Mouse (Mus musculus): ENCODE measurements at regions not wholly inside any gene's neighbourhood (a gene's known extent, or its start where the extent isn't known, plus 50 kb on each side); places are given as distances from the start of the nearest gene placed in this dataset.

DNA sequence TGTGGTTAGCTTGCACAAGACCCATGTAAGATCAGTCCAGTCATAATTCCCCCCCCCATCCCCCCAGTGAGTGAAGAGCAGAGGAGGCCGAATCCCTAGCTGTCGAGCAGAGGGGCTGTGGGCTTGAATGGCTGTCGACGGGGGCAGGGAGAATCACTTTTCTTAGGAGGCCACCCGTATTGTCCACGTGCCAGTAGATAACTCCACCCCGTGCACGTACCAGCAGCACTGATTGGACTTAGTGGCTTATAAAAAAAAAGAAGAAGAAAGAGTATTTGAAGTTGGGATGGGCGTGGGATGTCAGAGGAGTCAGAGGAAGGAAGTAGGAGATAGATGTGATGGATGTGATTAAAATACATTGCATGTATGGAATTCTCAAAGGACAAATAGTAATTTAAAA, 272.9 kb downstream of the Lnpk start:
- no peak for TF ChIP-seq CTCF (IDR thresholded peaks at IDR 0.05; ENCODE audit: low read depth, low read length)
- TF ChIP-seq GATA1 (IDR thresholded peaks at IDR 0.05; ENCODE audit: borderline replicate concordance, low read length) = no peak
- TF ChIP-seq POLR2AphosphoS5 (IDR thresholded peaks at IDR 0.05; ENCODE audit: insufficient replicate concordance, low read depth, low read length) = no peak
- TF ChIP-seq TAL1 (conservative IDR thresholded peaks at IDR 0.05; ENCODE audit: low read depth, low read length) = no peak
- TF ChIP-seq GATA2 (IDR thresholded peaks at IDR 0.05; ENCODE audit: borderline replicate concordance, low read depth, low read length) = no peak
